Mouse (Mus musculus) macrophage (primary cell): ENCODE results near the gene Dmwd. TPM values are rescaled to one million over a fixed set of nuclear protein-coding genes. Genes with fewer than 3 reads are reported as not detected.

Source experiments
- H3K27ac ChIP-seq: fragments of 350-480 bp; formaldehyde crosslinking; 2 replicates; pipeline ENCODE4 v1.9.0; 2021
- H3K36me3 ChIP-seq: fragments of 350-480 bp; formaldehyde crosslinking; 2 replicates; pipeline ENCODE4 v1.9.0; 2021; ENCODE audit errors: inconsistent target
- H3K4me3 ChIP-seq: fragments of 350-480 bp; formaldehyde crosslinking; 2 replicates; pipeline ENCODE4 v1.9.0; 2021; ENCODE audit errors: inconsistent target
- H3K79me2 ChIP-seq: fragments of 350-480 bp; formaldehyde crosslinking; 2 replicates; pipeline ENCODE4 v1.9.0; 2021; ENCODE audit errors: inconsistent target
- WGBS: methylation state at CpG from one replicate; pipeline ENCODE4 v1.1.7; 2026; ENCODE audit warnings: inconsistent platforms; ENCODE audit not compliant: missing documents; 5-methylcytosine and 5-hydroxymethylcytosine counted together
- polyA plus RNA-seq: library from polyadenylated mRNA; stranded (reverse); fragments of 250-400 nt; gene quantifications from 3 replicates; pipeline ENCODE4 v1.2.4, GENCODE M21; 2018; ENCODE audit warnings: inconsistent platforms

The Dmwd gene
- polyA plus RNA-seq, 1 experiment from 2014 or later = 0.32 TPM

GRCm38 (mm10) chr7:19121686-19122085 is 45.7 kb downstream of the Dmwd start:
- Histone ChIP-seq H3K79me2 (peaks cover 66% of the 10 kb centered on the region), H3K4me3 (no peak overlapping the region), H3K36me3 (no peaks in the 10 kb centered on the region; the same call in 1 of the 2 replicates), H3K27ac (no peak overlapping the region)
- 91% methylated on average over 4 of the region's 4 CpGs for WGBS

GRCm38 (mm10) chr7:19124713-19125112 is 48.7 kb downstream of the Dmwd start:
- H3K79me2 ChIP-seq = peaks cover 91% of the 10 kb centered on the region
- no peak overlapping the region for H3K4me3 ChIP-seq
- 91% methylated on average over 6 of the region's 6 CpGs for WGBS
- H3K27ac ChIP-seq = no peak overlapping the region
- no peaks in the 10 kb centered on the region; the same call in 1 of the 2 replicates for H3K36me3 ChIP-seq

GRCm38 (mm10) chr7:19127744-19128143 is 51.7 kb downstream of the Dmwd start:
- Histone ChIP-seq H3K4me3 (no peak overlapping the region), H3K36me3 (no peaks in the 10 kb centered on the region; the same call in 1 of the 2 replicates), H3K79me2 (peaks cover 72% of the 10 kb centered on the region), H3K27ac (no peak overlapping the region)
- WGBS = 96% methylated on average over 5 of the region's 5 CpGs

GRCm38 (mm10) chr7:19129396-19129795 is 53.4 kb downstream of the Dmwd start:
- peaks cover 71% of the 10 kb centered on the region for H3K79me2 ChIP-seq
- H3K4me3 ChIP-seq = no peak overlapping the region
- no peaks in the 10 kb centered on the region; the same call in 1 of the 2 replicates for H3K36me3 ChIP-seq
- H3K27ac ChIP-seq = no peak overlapping the region
- 97% methylated on average over 5 of the region's 5 CpGs for WGBS

- peaks cover 69% of the 10 kb centered on the region for H3K79me2 ChIP-seq
- H3K4me3 ChIP-seq = peak overlapping the region; percentile 17; the same call in 1 of the 2 replicates
- no peak overlapping the region for H3K27ac ChIP-seq
- peaks cover 5% of the 10 kb centered on the region; the same call in 1 of the 2 replicates for H3K36me3 ChIP-seq
- WGBS = 32% methylated on average over 4 of the region's 4 CpGs
Measured at GRCm38 (mm10) chr7:19130657-19131056, 54.6 kb downstream of the Dmwd start.

GRCm38 (mm10) chr7:19131324-19131848 is 55.4 kb downstream of the Dmwd start:
- peaks cover 63% of the 10 kb centered on the region for H3K79me2 ChIP-seq
- peaks cover 10% of the 10 kb centered on the region; the same call in 1 of the 2 replicates for H3K36me3 ChIP-seq
- H3K27ac ChIP-seq = 0 out of 2 replicates have a peak overlapping the region, but pooled peaks have one; percentile 27
- WGBS = under 1% methylated on average over 39 of the region's 39 CpGs
- peak overlapping the region; percentile 17 for H3K4me3 ChIP-seq

Other genes starting within 250 kb of the Dmwd start
- 3.2 to 7.3 TPM (median 3.3 TPM) in 3 replicates for gene Mill2, start 236.3 kb upstream of the Dmwd start, polyA plus RNA-seq
- 1.3 to 1.4 TPM in 2 of 3 replicates, not detected in the other for gene Pglyrp1, start 204.9 kb upstream of the Dmwd start, polyA plus RNA-seq
- 4.1 to 8.9 TPM (median 8.4 TPM) in 3 replicates for gene Ccdc61, start 165.8 kb upstream of the Dmwd start, polyA plus RNA-seq
- gene Nova2, start 150.3 kb upstream of the Dmwd start, polyA plus RNA-seq = 0.01 TPM in 1 of 3 replicates, not detected in the others
- gene Nanos2, start 88.8 kb upstream of the Dmwd start, polyA plus RNA-seq = not detected in 3 replicates
- gene Mypop, start 85.0 kb upstream of the Dmwd start, polyA plus RNA-seq = 0.25 to 0.49 TPM (median 0.46 TPM) in 3 replicates
- 7.1 to 12.7 TPM (median 12.6 TPM) in 3 replicates for gene Irf2bp1, start 72.2 kb upstream of the Dmwd start, polyA plus RNA-seq
- gene Foxa3, start 52.7 kb upstream of the Dmwd start, polyA plus RNA-seq = not detected in 3 replicates
- 34.2 to 90.4 TPM (median 59.0 TPM) in 3 replicates for gene Sympk, start 51.9 kb upstream of the Dmwd start, polyA plus RNA-seq
- gene Rsph6a, start 21.5 kb upstream of the Dmwd start, polyA plus RNA-seq = not detected in 3 replicates
- 0.66 to 30.4 TPM (median 0.95 TPM) in 3 replicates for gene Dmpk, start 7.6 kb downstream of the Dmwd start, polyA plus RNA-seq
- 0.22 to 0.68 TPM (median 0.24 TPM) in 3 replicates for gene Six5, start 18.4 kb downstream of the Dmwd start, polyA plus RNA-seq
- not detected in 3 replicates for gene Gm4969, start 42.1 kb downstream of the Dmwd start, polyA plus RNA-seq
- gene Fbxo46, start 43.6 kb downstream of the Dmwd start, polyA plus RNA-seq = 3.8 to 6.0 TPM (median 4.4 TPM) in 3 replicates
- 9.0 to 15.2 TPM (median 12.0 TPM) in 3 replicates for gene Qpctl, start 73.1 kb downstream of the Dmwd start, polyA plus RNA-seq
- 19.9 to 46.5 TPM (median 29.5 TPM) in 3 replicates for gene Snrpd2, start 73.5 kb downstream of the Dmwd start, polyA plus RNA-seq
- gene Gipr, start 89.9 kb downstream of the Dmwd start, polyA plus RNA-seq = not detected in 3 replicates
- gene Eml2, start 100.2 kb downstream of the Dmwd start, polyA plus RNA-seq = 14.8 to 23.5 TPM (median 15.4 TPM) in 3 replicates
- gene Gpr4, start 136.3 kb downstream of the Dmwd start, polyA plus RNA-seq = 0.09 TPM in 1 of 3 replicates, not detected in the others
- 17.8 to 20.2 TPM (median 18.5 TPM) in 3 replicates for gene Opa3, start 152.1 kb downstream of the Dmwd start, polyA plus RNA-seq
- gene Vasp, start 195.6 kb downstream of the Dmwd start, polyA plus RNA-seq = 29.1 to 79.7 TPM (median 69.5 TPM) in 3 replicates
- 0.38 TPM in 1 of 3 replicates, not detected in the others for gene Ppm1n, start 203.8 kb downstream of the Dmwd start, polyA plus RNA-seq
- gene Rtn2, start 206.4 kb downstream of the Dmwd start, polyA plus RNA-seq = 0.09 to 0.52 TPM (median 0.32 TPM) in 3 replicates
- gene Fosb, start 233.8 kb downstream of the Dmwd start, polyA plus RNA-seq = 0.74 to 2.0 TPM (median 1.2 TPM) in 3 replicates